Mouse (Mus musculus) stomach, postnatal 0 days (tissue): ENCODE measurements around the gene Srd5a1.

Source experiments
- CTCF ChIP-seq: IDR thresholded peaks from 2 replicates; pipeline ENCODE4 v1.5.1; 2016; ENCODE audit warnings: antibody characterized with exemption, low read depth, mild to moderate bottlenecking, moderate library complexity
- EP300 ChIP-seq: optimal IDR thresholded peaks from 2 replicates; pipeline ENCODE3; 2016; ENCODE audit warnings: antibody characterized with exemption

DNA sequence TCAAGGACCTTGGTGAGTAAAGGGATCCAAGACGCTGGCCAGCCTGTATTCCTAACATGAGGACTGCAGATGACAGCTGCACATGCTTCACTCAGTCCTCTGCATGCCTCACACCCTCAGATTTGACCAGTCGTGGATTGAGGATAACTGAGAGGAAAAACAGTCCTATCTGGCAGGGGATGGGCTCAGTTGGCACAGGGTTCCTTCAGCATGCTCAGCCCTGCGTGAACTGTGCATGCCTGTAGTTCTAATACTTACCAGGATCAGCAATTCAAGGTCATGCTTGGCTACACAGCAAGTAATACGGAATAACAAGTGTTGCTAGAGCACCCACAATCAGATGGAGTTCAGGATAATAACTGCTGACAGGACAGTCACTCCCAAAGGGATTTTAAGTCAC lies 20.4 kb upstream of the Srd5a1 start:
- TF ChIP-seq CTCF (no peak), EP300 (no peak)
